Mouse (Mus musculus) cerebellum, adult 18-20 months (tissue): ENCODE results near the gene Tpd52l2.

Source experiments
- DNase-seq, 2 experiments: peaks; one replicate each; pipeline ENCODE4 v3.0.0; 2021

The Tpd52l2 gene

GRCm38 (mm10) chr2:181487338-181488277, 9.3 kb upstream of the Tpd52l2 start:
- no peak for DNase-seq

GRCm38 (mm10) chr2:181491432-181492205, 5.3 kb upstream of the Tpd52l2 start:
- DNase-seq, result no peak

- DNase-seq, result no peak
Observed at GRCm38 (mm10) chr2:181492206-181492605, 4.7 kb upstream of the Tpd52l2 start.

GRCm38 (mm10) chr2:181493156-181493927, 3.6 kb upstream of the Tpd52l2 start, which contains the start of gene Abhd16b:
Gene Abhd16b, plus strand, starts transcription at chr2:181493206.
- no peak for DNase-seq

- DNase-seq, result peak in 1 of 2 experiments; percentile 39
Observed at GRCm38 (mm10) chr2:181494266-181494945, 2.5 kb upstream of the Tpd52l2 start.

- DNase-seq, result peak in 1 of 2 experiments; percentile 31
Observed at GRCm38 (mm10) chr2:181495845-181496244, 1.1 kb upstream of the Tpd52l2 start.

GRCm38 (mm10) chr2:181496281-181496680, 661 bp upstream of the Tpd52l2 start:
- peak; percentile 35 to 50 for DNase-seq

- peak in 1 of 2 experiments; percentile 35 for DNase-seq
Observed at GRCm38 (mm10) chr2:181497548-181497875, 570 bp downstream of the Tpd52l2 start.

- no peak for DNase-seq
Observed at GRCm38 (mm10) chr2:181498644-181499043, 1.7 kb downstream of the Tpd52l2 start.

- DNase-seq, result no peak
Observed at GRCm38 (mm10) chr2:181509191-181509590, 12.2 kb downstream of the Tpd52l2 start.

GRCm38 (mm10) chr2:181511231-181511630, 14.3 kb downstream of the Tpd52l2 start:
- DNase-seq, result no peak

- no peak for DNase-seq
Observed at GRCm38 (mm10) chr2:181519201-181519600, 22.3 kb downstream of the Tpd52l2 start.

- peak; percentile 98 to 99 for DNase-seq
Observed at GRCm38 (mm10) chr2:181520118-181520935, 23.4 kb downstream of the Tpd52l2 start, which contains the start of gene Dnajc5. Gene Dnajc5, plus strand, starts transcription at chr2:181520485.

- no peak for DNase-seq
Observed at GRCm38 (mm10) chr2:181520936-181521227, 23.9 kb downstream of the Tpd52l2 start.

- no peak for DNase-seq
Observed at GRCm38 (mm10) chr2:181521491-181521890, 24.5 kb downstream of the Tpd52l2 start.

GRCm38 (mm10) chr2:181522811-181523210, 25.9 kb downstream of the Tpd52l2 start:
- DNase-seq, result peak; percentile 39 to 41

- no peak for DNase-seq
Observed at GRCm38 (mm10) chr2:181525526-181525925, 28.6 kb downstream of the Tpd52l2 start.

GRCm38 (mm10) chr2:181529076-181529475, 32.1 kb downstream of the Tpd52l2 start:
- no peak for DNase-seq

- no peak for DNase-seq
Observed at GRCm38 (mm10) chr2:181532589-181532988, 35.6 kb downstream of the Tpd52l2 start.

GRCm38 (mm10) chr2:181536410-181536809, 39.5 kb downstream of the Tpd52l2 start:
- DNase-seq, result no peak

GRCm38 (mm10) chr2:181537444-181538047, 40.6 kb downstream of the Tpd52l2 start:
- peak; percentile 31 for DNase-seq
